Mouse (Mus musculus) thymus, postnatal 4 days (tissue): Measurements from ENCODE around the gene Tex21.

Source experiments
- DNase-seq: peaks from one replicate; pipeline ENCODE4 v3.0.0; 2021

Tex21 gene

DNA sequence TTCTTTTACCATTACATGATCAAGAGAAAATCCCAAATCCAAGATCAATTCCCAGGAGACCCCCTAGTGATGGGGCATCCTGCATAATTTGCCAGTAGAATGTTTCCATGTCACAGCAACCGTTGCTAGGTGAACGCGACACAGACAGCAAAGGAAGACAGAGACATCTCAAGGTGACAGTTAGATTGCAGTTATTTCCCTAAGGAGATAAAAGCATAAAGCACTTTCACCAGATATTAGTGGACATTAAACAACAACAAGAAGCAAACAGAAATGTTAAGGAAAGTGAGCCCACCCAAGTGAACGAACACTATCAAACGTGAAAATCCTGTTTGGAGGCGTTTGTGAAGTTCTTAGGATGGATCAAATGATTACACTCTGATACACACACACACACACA lies at the start of gene Tex21:
Gene Tex21 (minus strand): TSS at position 101 of the 400 bp plus-strand sequence.
- no peak for DNase-seq

DNA sequence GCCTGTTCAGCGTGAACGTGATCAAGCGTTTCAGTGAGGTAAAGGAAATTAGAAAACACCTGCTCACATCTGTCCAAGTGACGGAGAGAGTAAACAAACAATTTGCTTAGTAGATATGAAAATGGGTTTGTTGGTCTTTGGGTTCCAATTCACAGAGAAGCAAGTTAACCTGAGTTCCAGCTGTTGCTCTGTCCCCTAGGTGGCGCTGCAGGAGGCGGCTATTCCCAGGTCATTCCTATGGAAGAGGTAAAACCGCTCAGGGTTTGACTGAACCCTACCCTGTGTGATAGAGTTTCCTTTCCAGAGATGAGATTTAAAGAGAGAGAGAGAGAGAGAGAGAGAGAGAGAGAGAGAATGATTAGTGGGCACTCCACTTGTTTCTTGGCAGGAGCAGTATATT lies 46.6 kb upstream of the Tex21 start:
- peak; percentile 77 for DNase-seq

- peak; percentile 58 for DNase-seq
Measured at GRCm38 (mm10) chr12:76290271-76290670, 43.7 kb upstream of the Tex21 start.

DNA sequence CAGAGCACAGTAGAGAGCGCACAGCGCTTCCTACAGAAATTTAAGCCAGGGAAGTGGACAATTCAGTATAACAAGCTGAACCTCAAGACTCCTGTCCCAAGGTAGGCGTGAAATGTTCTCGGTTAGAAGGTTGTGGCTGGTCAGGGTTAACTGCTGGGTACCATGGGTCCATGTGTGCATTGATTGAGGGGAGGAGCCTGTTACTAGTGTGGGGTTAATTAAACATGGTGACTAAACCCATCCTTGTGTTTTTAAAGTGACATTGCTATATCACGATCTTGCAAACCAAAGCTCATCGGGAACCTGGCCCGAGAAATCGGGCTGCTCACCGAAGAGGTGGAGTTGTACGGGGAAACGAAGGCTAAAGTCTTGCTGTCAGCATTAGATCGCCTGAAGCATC lies 42.9 kb upstream of the Tex21 start:
- DNase-seq, result no peak

DNA sequence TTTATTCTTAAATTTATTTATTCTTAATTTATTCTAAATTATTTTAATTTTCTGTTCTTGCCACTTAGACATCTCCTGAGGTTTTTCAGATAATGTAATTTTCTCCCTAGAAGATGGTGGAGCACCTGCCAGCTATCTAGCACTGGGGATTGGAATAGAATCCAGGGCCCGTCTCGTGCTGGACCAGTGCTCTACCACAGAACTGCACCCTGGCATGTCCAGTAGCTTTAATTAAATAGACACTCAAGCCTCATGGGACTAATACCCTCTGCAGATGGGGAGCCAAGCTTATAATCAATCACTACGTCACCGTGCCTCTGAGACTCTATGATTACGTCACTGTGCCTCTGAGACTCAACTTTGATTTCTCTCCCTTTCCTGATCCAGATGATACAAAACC lies 41.9 kb upstream of the Tex21 start:
- DNase-seq, result no peak

- DNase-seq, result no peak
Measured at GRCm38 (mm10) chr12:76287986-76288385, 41.4 kb upstream of the Tex21 start.

DNA sequence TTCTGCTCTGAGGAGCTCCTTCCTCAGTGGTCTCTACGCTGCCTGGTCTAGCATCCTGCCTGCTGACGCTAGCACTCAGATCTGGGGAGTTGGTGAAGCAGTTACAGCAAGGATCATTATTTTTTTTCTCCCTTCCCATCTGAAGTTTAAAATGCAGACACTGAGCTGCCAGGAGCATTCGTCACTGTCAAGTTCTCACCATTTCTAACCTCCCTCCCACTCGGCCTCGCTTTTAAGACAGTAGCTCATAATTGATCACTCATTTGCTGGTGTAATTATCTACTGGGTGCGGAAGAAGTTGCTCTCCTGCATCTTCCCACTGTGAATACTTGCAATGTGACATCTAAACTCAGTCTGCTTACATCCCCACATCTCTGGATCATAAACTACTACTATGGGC lies 38.9 kb upstream of the Tex21 start:
- DNase-seq, result no peak

- DNase-seq, result no peak
Measured at GRCm38 (mm10) chr12:76282532-76283173, 36.1 kb upstream of the Tex21 start.

GRCm38 (mm10) chr12:76282132-76282531 lies 35.6 kb upstream of the Tex21 start:
- DNase-seq, result no peak

- no peak for DNase-seq
Measured at GRCm38 (mm10) chr12:76281111-76281660, 34.6 kb upstream of the Tex21 start.

DNA sequence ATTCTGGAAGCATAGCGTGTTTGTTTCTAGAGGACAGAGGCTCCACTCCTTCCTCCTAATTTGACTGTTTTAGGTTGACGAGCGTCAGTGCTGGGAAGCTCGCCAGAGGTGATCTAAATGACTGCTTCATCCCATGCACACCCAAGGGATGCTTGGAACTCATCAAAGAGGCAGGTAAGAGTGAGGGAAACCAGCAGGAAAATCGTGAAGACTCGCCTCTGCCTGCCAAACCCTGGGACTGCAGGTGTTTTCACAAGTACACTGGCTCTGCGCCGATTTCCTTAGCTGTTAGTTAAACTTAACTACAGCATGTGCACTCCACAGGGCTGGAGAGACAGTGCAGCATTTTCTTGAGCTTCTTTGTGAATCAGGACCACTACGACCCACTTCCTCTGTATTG lies 34.0 kb upstream of the Tex21 start:
- DNase-seq, result no peak

DNA sequence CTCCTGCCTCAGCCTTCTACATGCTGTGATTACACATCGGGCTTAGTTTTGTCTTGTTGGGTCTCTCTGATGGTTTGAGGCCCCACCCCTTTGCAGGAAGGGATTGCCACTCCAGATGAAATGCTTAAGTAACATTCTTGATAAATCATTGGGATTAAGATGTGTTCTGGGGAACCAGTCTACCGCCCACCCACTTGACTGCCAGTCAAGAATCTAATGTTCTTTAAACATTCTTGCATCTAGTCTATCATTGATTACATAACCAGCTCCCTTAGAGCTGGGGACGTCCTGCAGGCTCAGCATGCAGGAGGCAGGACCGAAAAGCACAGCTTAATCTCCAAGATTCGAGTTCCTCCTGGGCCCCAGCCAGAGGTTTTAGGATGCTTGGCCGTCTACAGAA lies 31.7 kb upstream of the Tex21 start:
- DNase-seq, result no peak

- no peak for DNase-seq
Measured at GRCm38 (mm10) chr12:76272610-76273524, 26.3 kb upstream of the Tex21 start.

DNA sequence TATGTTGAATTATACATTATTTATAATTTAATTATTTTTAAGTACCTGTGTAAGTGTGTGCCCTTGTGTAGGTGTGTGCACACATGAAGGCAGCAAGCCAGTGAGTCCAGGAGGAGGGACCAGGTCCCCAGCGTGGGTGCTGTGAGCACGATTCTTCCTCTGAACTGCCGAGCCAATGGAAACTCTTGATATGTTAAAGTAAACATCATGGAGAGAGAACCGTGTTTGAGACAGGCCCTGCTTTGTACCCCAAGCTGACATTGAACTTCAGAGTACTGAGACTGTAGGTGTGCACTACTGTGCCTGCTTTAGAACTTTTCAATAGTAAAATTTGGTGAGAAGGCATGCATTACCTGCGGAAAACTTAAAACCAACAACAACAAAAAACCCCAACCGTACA lies 25.0 kb upstream of the Tex21 start:
- no peak for DNase-seq

- DNase-seq, result no peak
Measured at GRCm38 (mm10) chr12:76269196-76269595, 22.6 kb upstream of the Tex21 start.

DNA sequence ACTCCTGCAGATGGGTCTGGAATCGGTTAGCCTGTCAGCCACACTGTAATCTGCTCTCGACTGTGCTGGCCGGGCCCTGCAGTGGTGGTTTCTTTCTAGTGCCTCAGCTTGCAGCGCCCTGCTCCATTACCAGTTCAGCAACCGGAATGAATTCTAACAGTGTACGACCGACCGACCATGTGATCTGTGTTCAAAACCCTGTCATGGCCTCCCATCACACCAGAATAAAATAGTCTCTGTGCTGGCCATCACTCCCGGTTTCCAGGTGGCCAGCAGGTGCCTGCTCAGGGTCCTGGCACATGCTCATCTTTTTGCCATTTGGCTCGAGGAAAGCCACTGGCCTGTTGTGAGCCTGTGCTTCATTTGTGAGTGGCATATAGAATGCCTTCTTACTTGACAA lies 22.1 kb upstream of the Tex21 start:
- no peak for DNase-seq

DNA sequence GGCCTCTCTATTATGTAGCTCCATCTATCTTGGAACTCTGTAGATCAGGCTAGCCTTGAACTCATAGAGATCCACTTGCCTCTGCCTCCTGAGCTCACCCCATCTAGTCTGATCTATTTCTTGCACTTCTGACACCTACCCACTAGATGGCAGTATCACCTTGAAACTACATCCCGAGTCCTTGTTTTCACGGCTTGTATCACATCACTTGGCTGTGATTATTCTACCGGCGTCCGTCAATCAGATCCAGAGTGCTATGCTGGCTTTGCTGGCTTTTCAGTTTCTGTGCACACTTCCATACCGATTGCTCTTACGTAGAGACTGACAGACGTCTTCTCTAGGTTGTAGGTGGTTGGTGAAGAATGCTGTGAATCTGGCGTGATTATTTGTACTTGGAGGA lies 20.3 kb upstream of the Tex21 start:
- DNase-seq, result peak; percentile 19

DNA sequence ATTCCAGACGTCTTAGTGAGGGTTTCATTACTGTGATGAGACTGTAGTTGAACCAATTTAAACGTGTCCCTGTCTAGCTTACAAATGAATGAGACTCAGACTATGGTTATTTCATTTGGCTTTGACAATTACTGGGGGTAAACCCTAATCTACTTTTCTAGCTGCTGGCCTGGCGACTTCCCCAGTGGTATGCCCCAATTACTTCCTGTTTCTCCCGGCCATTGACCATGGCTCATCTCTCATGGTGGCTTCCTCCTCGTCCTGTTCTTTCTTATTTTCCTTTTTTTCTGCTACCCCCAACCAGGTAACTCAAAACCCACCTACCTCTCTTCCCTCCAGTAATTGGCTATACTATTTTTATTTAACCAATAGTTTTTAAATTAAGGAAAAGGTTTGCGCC lies 18.5 kb upstream of the Tex21 start:
- no peak for DNase-seq

GRCm38 (mm10) chr12:76264325-76264965 lies 17.9 kb upstream of the Tex21 start:
- DNase-seq, result no peak

GRCm38 (mm10) chr12:76263876-76264275 lies 17.3 kb upstream of the Tex21 start:
- no peak for DNase-seq

DNA sequence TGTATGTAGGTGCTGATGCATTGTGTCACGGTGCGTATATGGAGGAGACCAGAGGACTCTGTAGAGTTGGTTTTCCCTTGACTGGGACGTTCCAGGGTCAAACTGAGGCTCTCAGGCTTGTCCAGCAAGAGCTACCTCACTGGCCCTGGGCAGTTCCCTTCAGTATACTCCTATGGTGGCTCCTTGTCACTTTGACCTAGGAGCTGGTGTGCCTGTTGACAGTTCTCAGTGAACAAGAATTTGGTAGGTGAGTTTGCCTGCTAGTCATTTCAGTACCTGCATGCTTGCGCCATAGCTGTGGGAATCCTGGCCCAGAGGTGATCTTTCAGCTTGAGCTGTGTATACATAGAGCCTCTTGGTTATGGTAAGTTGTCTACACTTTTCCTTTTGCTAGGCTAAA lies 16.4 kb upstream of the Tex21 start:
- no peak for DNase-seq

DNA sequence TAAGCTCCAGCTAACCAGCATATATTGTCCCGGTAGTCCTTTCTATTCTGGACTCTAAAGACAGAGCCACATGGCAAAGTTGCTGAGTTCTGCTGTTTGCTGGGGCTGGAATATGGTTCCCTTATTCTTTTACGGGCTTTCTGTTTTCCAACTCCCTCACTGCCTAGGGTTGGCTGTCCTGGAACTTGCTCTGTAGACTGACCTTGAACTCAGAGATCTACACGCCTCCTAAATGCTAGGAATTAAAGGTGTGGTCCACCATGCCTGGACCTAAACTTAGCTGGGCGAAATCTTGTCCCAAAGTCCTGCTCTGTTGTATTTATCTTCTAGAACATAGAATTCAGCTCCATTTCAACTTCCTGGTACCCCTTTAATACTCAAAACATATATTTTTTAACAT lies 15.0 kb upstream of the Tex21 start:
- DNase-seq, result no peak

GRCm38 (mm10) chr12:76260673-76261072 lies 14.1 kb upstream of the Tex21 start:
- no peak for DNase-seq
